Mouse (Mus musculus): ENCODE results near the gene Lnx1. TPM values are rescaled to one million over a fixed set of nuclear protein-coding genes. Genes with fewer than 3 reads are reported as not detected.

The Lnx1 gene
- polyA plus RNA-seq, 1 experiment from 2014 or later, result 0.53 TPM

GRCm38 (mm10) chr5:74672556-74672955 is 30.2 kb downstream of the Lnx1 start:
- Histone ChIP-seq H3K4me2 (ENCODE audit: low read depth, low read length, severe bottlenecking) (no peak overlapping the region), H3K27ac (ENCODE audit: low read depth, low read length) (no peak overlapping the region), H3K9ac (ENCODE audit: low read length) (no peak overlapping the region), H3K27me3 (ENCODE audit: control insufficient read depth, insufficient read depth, low read length) (no peaks in the 10 kb centered on the region), H3K36me3 (ENCODE audit: control insufficient read depth, insufficient read depth, low read length) (no peaks in the 10 kb centered on the region), H3K9me3 (ENCODE audit: control insufficient read depth, low read length) (no peaks in the 10 kb centered on the region), H3K4me3 (ENCODE audit: low read depth, low read length) (no peak overlapping the region), H3K4me1 (replicated peaks; ENCODE audit: control insufficient read depth, insufficient read depth, low read length) (no peaks in the 10 kb centered on the region)
- DNase-seq (ENCODE audit: low spot score) (no peak), ATAC-seq (replicated peaks; ENCODE audit: low FRiP score) (no peak)
- 88% methylated on average over 5 of the region's 5 CpGs for WGBS

DNA sequence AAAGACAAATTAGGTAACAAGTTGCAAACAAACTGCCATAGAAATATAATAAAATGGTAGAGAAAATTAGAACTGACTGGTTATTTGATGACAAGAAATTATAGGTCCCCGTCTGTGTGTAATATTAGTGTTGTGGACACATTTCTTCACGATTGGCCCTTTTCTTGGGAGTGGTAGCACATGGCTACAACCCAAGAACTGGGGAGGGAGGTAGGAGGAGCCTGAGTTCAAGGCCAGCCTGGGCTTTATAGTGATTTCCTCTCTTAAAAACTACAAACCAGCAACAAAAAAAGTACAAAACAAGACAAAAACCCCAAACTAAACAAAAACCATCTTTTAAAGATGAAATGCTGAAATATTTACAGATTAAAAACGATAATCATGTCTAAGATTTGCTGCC is 31.8 kb downstream of the Lnx1 start:
- Histone ChIP-seq H3K9ac (ENCODE audit: low read length) (no peak overlapping the region), H3K4me3 (ENCODE audit: low read depth, low read length) (no peak overlapping the region), H3K4me1 (replicated peaks; ENCODE audit: control insufficient read depth, insufficient read depth, low read length) (no peaks in the 10 kb centered on the region), H3K36me3 (ENCODE audit: control insufficient read depth, insufficient read depth, low read length) (no peaks in the 10 kb centered on the region), H3K27me3 (ENCODE audit: control insufficient read depth, insufficient read depth, low read length) (no peaks in the 10 kb centered on the region), H3K27ac (ENCODE audit: low read depth, low read length) (no peak overlapping the region), H3K9me3 (ENCODE audit: control insufficient read depth, low read length) (no peaks in the 10 kb centered on the region), H3K4me2 (ENCODE audit: low read depth, low read length, severe bottlenecking) (no peak overlapping the region)
- no peak for DNase-seq (ENCODE audit: low spot score)
- no peak for ATAC-seq (replicated peaks; ENCODE audit: low FRiP score)
- WGBS, result 87% methylated on average over 3 of the region's 3 CpGs

- no peak overlapping the region for H3K4me2 ChIP-seq (ENCODE audit: low read depth, low read length, severe bottlenecking)
- H3K36me3 ChIP-seq (ENCODE audit: control insufficient read depth, insufficient read depth, low read length), result no peaks in the 10 kb centered on the region
- no peak overlapping the region for H3K9ac ChIP-seq (ENCODE audit: low read length)
- ATAC-seq (replicated peaks; ENCODE audit: low FRiP score), result no peak
- DNase-seq (ENCODE audit: low spot score), result no peak
- no peaks in the 10 kb centered on the region for H3K9me3 ChIP-seq (ENCODE audit: control insufficient read depth, low read length)
- H3K4me1 ChIP-seq (replicated peaks; ENCODE audit: control insufficient read depth, insufficient read depth, low read length), result no peaks in the 10 kb centered on the region
- no peaks in the 10 kb centered on the region for H3K27me3 ChIP-seq (ENCODE audit: control insufficient read depth, insufficient read depth, low read length)
- 89% methylated on average over 6 of the region's 6 CpGs for WGBS
- H3K4me3 ChIP-seq (ENCODE audit: low read depth, low read length), result no peak overlapping the region
- H3K27ac ChIP-seq (ENCODE audit: low read depth, low read length), result no peak overlapping the region
Observed at GRCm38 (mm10) chr5:74669925-74670324, 32.8 kb downstream of the Lnx1 start.

GRCm38 (mm10) chr5:74668956-74669355 is 33.8 kb downstream of the Lnx1 start:
- no peaks in the 10 kb centered on the region for H3K9me3 ChIP-seq (ENCODE audit: control insufficient read depth, low read length)
- H3K36me3 ChIP-seq (ENCODE audit: control insufficient read depth, insufficient read depth, low read length), result no peaks in the 10 kb centered on the region
- no peak for ATAC-seq (replicated peaks; ENCODE audit: low FRiP score)
- H3K9ac ChIP-seq (ENCODE audit: low read length), result no peak overlapping the region
- H3K4me3 ChIP-seq (ENCODE audit: low read depth, low read length), result no peak overlapping the region
- 84% methylated on average over 6 of the region's 6 CpGs for WGBS
- no peaks in the 10 kb centered on the region for H3K4me1 ChIP-seq (replicated peaks; ENCODE audit: control insufficient read depth, insufficient read depth, low read length)
- no peak for DNase-seq (ENCODE audit: low spot score)
- H3K27me3 ChIP-seq (ENCODE audit: control insufficient read depth, insufficient read depth, low read length), result no peaks in the 10 kb centered on the region
- no peak overlapping the region for H3K27ac ChIP-seq (ENCODE audit: low read depth, low read length)
- no peak overlapping the region for H3K4me2 ChIP-seq (ENCODE audit: low read depth, low read length, severe bottlenecking)

DNA sequence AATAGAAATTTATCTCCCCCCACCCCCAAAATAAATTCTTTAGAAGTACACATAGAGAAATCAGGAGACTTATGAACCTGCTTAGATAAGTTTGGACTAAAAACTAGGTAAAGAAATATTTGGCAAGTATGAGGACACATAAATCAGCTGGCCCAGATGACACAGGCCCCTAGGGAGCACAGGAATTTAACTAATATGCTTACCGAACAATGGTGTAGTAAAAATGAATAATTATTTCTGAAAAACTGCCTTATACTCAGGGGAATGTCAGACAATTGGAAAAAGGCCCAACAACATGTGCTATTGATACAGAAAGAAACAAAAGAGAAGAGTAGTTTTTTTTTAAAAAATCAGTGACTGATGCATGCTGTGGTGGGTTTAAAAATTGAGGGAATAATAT is 40.1 kb downstream of the Lnx1 start:
- Histone ChIP-seq H3K4me3 (ENCODE audit: low read depth, low read length) (no peak overlapping the region), H3K36me3 (ENCODE audit: control insufficient read depth, insufficient read depth, low read length) (no peaks in the 10 kb centered on the region), H3K9ac (ENCODE audit: low read length) (no peak overlapping the region), H3K27me3 (ENCODE audit: control insufficient read depth, insufficient read depth, low read length) (no peaks in the 10 kb centered on the region), H3K9me3 (ENCODE audit: control insufficient read depth, low read length) (no peaks in the 10 kb centered on the region), H3K27ac (ENCODE audit: low read depth, low read length) (no peak overlapping the region), H3K4me1 (replicated peaks; ENCODE audit: control insufficient read depth, insufficient read depth, low read length) (no peaks in the 10 kb centered on the region), H3K4me2 (ENCODE audit: low read depth, low read length, severe bottlenecking) (no peak overlapping the region)
- WGBS, result 88% methylated on average over 1 of the region's 1 CpGs
- DNase-seq (ENCODE audit: low spot score) (no peak), ATAC-seq (replicated peaks; ENCODE audit: low FRiP score) (no peak)

- DNase-seq (ENCODE audit: low spot score), result no peak
- Histone ChIP-seq H3K4me1 (replicated peaks; ENCODE audit: control insufficient read depth, insufficient read depth, low read length) (no peaks in the 10 kb centered on the region), H3K4me2 (ENCODE audit: low read depth, low read length, severe bottlenecking) (no peak overlapping the region), H3K9ac (ENCODE audit: low read length) (no peak overlapping the region), H3K27me3 (ENCODE audit: control insufficient read depth, insufficient read depth, low read length) (no peaks in the 10 kb centered on the region), H3K4me3 (ENCODE audit: low read depth, low read length) (no peak overlapping the region), H3K9me3 (ENCODE audit: control insufficient read depth, low read length) (no peaks in the 10 kb centered on the region), H3K27ac (ENCODE audit: low read depth, low read length) (no peak overlapping the region), H3K36me3 (ENCODE audit: control insufficient read depth, insufficient read depth, low read length) (no peaks in the 10 kb centered on the region)
- 80% methylated on average over 4 of the region's 4 CpGs for WGBS
- ATAC-seq (replicated peaks; ENCODE audit: low FRiP score), result no peak
Observed at GRCm38 (mm10) chr5:74661734-74662560, 40.8 kb downstream of the Lnx1 start.

DNA sequence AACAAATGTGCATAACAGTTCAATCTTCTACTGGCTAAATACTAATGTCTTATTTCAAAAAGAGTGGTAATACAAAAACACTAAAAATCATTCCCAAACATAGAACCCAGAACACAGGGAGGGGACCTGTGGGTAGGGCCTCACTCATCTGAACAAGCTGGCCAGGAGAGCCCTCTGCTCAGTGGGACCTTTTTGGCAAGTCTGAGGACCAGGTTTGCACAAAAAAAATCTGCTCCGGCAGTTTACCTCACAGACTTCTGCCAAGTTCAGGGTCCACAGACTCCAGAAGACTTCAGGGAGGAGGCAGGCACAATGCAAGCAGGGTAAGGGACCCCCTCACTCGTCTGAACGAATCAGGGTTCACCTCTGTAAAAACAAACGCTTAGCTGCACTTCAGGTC is 42.9 kb downstream of the Lnx1 start:
- Histone ChIP-seq H3K4me1 (replicated peaks; ENCODE audit: control insufficient read depth, insufficient read depth, low read length) (no peaks in the 10 kb centered on the region), H3K36me3 (ENCODE audit: control insufficient read depth, insufficient read depth, low read length) (no peaks in the 10 kb centered on the region), H3K4me3 (ENCODE audit: low read depth, low read length) (no peak overlapping the region), H3K9me3 (ENCODE audit: control insufficient read depth, low read length) (no peaks in the 10 kb centered on the region), H3K4me2 (ENCODE audit: low read depth, low read length, severe bottlenecking) (no peak overlapping the region), H3K27me3 (ENCODE audit: control insufficient read depth, insufficient read depth, low read length) (no peaks in the 10 kb centered on the region), H3K9ac (ENCODE audit: low read length) (no peak overlapping the region), H3K27ac (ENCODE audit: low read depth, low read length) (no peak overlapping the region)
- no peak for ATAC-seq (replicated peaks; ENCODE audit: low FRiP score)
- WGBS, result 86% methylated on average over 4 of the region's 4 CpGs
- DNase-seq (ENCODE audit: low spot score), result no peak

DNA sequence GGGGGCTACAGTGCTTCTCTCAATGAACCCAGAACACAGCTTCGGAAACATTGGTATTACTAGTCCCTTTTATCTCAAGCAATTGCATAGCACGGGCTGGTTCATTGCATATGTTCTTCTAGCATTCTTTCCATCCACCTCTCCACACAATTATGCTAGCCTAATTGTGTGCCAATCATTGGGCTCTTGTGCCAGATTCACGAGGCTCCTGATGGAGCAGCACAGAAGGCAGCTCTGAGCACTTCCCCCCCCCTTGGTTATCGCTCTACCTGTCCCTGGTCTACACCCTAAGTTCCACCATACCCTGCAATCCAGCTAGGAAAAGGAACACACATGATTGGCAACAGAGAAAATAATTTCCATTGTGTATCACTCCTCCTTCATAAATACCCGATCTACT is 43.4 kb downstream of the Lnx1 start:
- Histone ChIP-seq H3K9ac (ENCODE audit: low read length) (no peak overlapping the region), H3K4me3 (ENCODE audit: low read depth, low read length) (no peak overlapping the region), H3K4me1 (replicated peaks; ENCODE audit: control insufficient read depth, insufficient read depth, low read length) (no peaks in the 10 kb centered on the region), H3K4me2 (ENCODE audit: low read depth, low read length, severe bottlenecking) (no peak overlapping the region), H3K27ac (ENCODE audit: low read depth, low read length) (no peak overlapping the region), H3K27me3 (ENCODE audit: control insufficient read depth, insufficient read depth, low read length) (no peaks in the 10 kb centered on the region), H3K36me3 (ENCODE audit: control insufficient read depth, insufficient read depth, low read length) (no peaks in the 10 kb centered on the region), H3K9me3 (ENCODE audit: control insufficient read depth, low read length) (no peaks in the 10 kb centered on the region)
- 76% methylated on average over 5 of the region's 5 CpGs for WGBS
- ATAC-seq (replicated peaks; ENCODE audit: low FRiP score) (no peak), DNase-seq (ENCODE audit: low spot score) (no peak)

- H3K36me3 ChIP-seq (ENCODE audit: control insufficient read depth, insufficient read depth, low read length), result no peaks in the 10 kb centered on the region
- no peaks in the 10 kb centered on the region for H3K9me3 ChIP-seq (ENCODE audit: control insufficient read depth, low read length)
- H3K4me1 ChIP-seq (replicated peaks; ENCODE audit: control insufficient read depth, insufficient read depth, low read length), result no peaks in the 10 kb centered on the region
- H3K27ac ChIP-seq (ENCODE audit: low read depth, low read length), result no peak overlapping the region
- H3K27me3 ChIP-seq (ENCODE audit: control insufficient read depth, insufficient read depth, low read length), result no peaks in the 10 kb centered on the region
- H3K9ac ChIP-seq (ENCODE audit: low read length), result no peak overlapping the region
- H3K4me3 ChIP-seq (ENCODE audit: low read depth, low read length), result no peak overlapping the region
- WGBS, result 79% methylated on average over 6 of the region's 6 CpGs
- DNase-seq (ENCODE audit: low spot score) (no peak), ATAC-seq (replicated peaks; ENCODE audit: low FRiP score) (no peak)
- H3K4me2 ChIP-seq (ENCODE audit: low read depth, low read length, severe bottlenecking), result no peak overlapping the region
Observed at GRCm38 (mm10) chr5:74657930-74658329, 44.8 kb downstream of the Lnx1 start.
